Mouse (Mus musculus): ENCODE results near the gene Actb.

GRCm38 (mm10) chr5:142922251-142922650 lies 15.7 kb upstream of the Actb start:
- TF ChIP-seq MYB (IDR thresholded peaks at IDR 0.05; ENCODE audit: low read depth, low read length) (no peak), CTCF (IDR thresholded peaks at IDR 0.05 in 2 of 3, conservative IDR thresholded peaks at IDR 0.05 in 1 of 3; ENCODE audit: control insufficient read depth in 1 of 3, insufficient read depth in 1 of 3, low read depth in 2 of 3, low read length in 3 of 3, poor library complexity in 1 of 3, severe bottlenecking in 1 of 3) (no peak), HCFC1 (IDR thresholded peaks at IDR 0.05; ENCODE audit: low read depth, low read length) (no peak), POLR2A (IDR thresholded peaks at IDR 0.05; ENCODE audit: control insufficient read depth in 1 of 2, insufficient read depth in 1 of 2, low read depth in 1 of 2, low read length in 2 of 2, poor library complexity in 1 of 2) (no peak)

Measured in MEL (cell line).